Mouse (Mus musculus) E14TG2a.4 (cell line): ENCODE data around the gene Ttc21b.

Experiments
- CTCF ChIP-seq: conservative IDR thresholded peaks from 2 replicates; pipeline ENCODE4 v1.5.1; 2014; ENCODE audit warnings: low read length
- NANOG ChIP-seq: IDR thresholded peaks from 2 replicates; pipeline ENCODE4 v1.6.1; 2014; ENCODE audit warnings: borderline replicate concordance, low read length, mixed read lengths

GRCm38 (mm10) chr2:66179782-66180181 lies 76.6 kb downstream of the Ttc21b start:
- TF ChIP-seq CTCF (no peak), NANOG (no peak)
